Mouse (Mus musculus): Measurements from ENCODE around the gene Rad51b.
"Not testable (repeated sequence)": the region's sequence is repeated elsewhere in the genome, so short reads cannot be mapped to it uniquely, and the experiment has no call there.

Gene Rad51b

GRCm38 (mm10) chr12:79297121-79297576 is at the start of gene Rad51b:
Gene Rad51b, plus strand, starts transcription at chr12:79297282.
- peak; percentile 57 to 60 for DNase-seq (ENCODE audit: low spot score in 2 of 2)

- no peak for DNase-seq (ENCODE audit: low spot score in 2 of 2)
These were observed 49.0 kb upstream of the Rad51b start for GRCm38 (mm10) chr12:79248110-79248509.

- DNase-seq (ENCODE audit: low spot score in 2 of 2): no peak
These were observed 43.6 kb upstream of the Rad51b start for GRCm38 (mm10) chr12:79253294-79254053.

- no peak for DNase-seq (ENCODE audit: low spot score in 2 of 2)
These were observed 42.1 kb upstream of the Rad51b start for GRCm38 (mm10) chr12:79254975-79255374.

- DNase-seq (ENCODE audit: low spot score in 2 of 2): no peak
These were observed 36.9 kb upstream of the Rad51b start for GRCm38 (mm10) chr12:79260154-79260553.

- no peak for DNase-seq (ENCODE audit: low spot score in 2 of 2)
These were observed 36.0 kb upstream of the Rad51b start for GRCm38 (mm10) chr12:79261035-79261434.

- no peak for DNase-seq (ENCODE audit: low spot score in 2 of 2)
These were observed 24.5 kb upstream of the Rad51b start for GRCm38 (mm10) chr12:79272604-79273003.

GRCm38 (mm10) chr12:79279513-79280115 is 17.5 kb upstream of the Rad51b start:
- DNase-seq (ENCODE audit: low spot score in 2 of 2): no peak

GRCm38 (mm10) chr12:79282595-79282994 is 14.5 kb upstream of the Rad51b start:
- DNase-seq (ENCODE audit: low spot score in 2 of 2): no peak

- DNase-seq (ENCODE audit: low spot score in 2 of 2): no peak
These were observed 4.2 kb upstream of the Rad51b start for GRCm38 (mm10) chr12:79292874-79293273.

- peak; percentile 92 for DNase-seq (ENCODE audit: low spot score in 2 of 2)
These were observed 811 bp upstream of the Rad51b start, which contains the start of gene Zfyve26 for GRCm38 (mm10) chr12:79296126-79296816. Gene Zfyve26, minus strand, starts transcription at chr12:79296304.

GRCm38 (mm10) chr12:79297884-79298636 is 978 bp downstream of the Rad51b start:
- DNase-seq (ENCODE audit: low spot score in 2 of 2): no peak

GRCm38 (mm10) chr12:79301802-79302201 is 4.7 kb downstream of the Rad51b start:
- no peak for DNase-seq (ENCODE audit: low spot score in 2 of 2)

GRCm38 (mm10) chr12:79305131-79305530 is 8.0 kb downstream of the Rad51b start:
- no peak for DNase-seq (ENCODE audit: low spot score in 2 of 2)

GRCm38 (mm10) chr12:79306013-79306412 is 8.9 kb downstream of the Rad51b start:
- no peak for DNase-seq (ENCODE audit: low spot score in 2 of 2)

GRCm38 (mm10) chr12:79313721-79314120 is 16.6 kb downstream of the Rad51b start:
- DNase-seq (ENCODE audit: low spot score in 2 of 2): no peak

GRCm38 (mm10) chr12:79317339-79317738 is 20.3 kb downstream of the Rad51b start:
- DNase-seq (ENCODE audit: low spot score in 2 of 2): no peak

GRCm38 (mm10) chr12:79320895-79321294 is 23.8 kb downstream of the Rad51b start:
- no peak for DNase-seq (ENCODE audit: low spot score in 2 of 2)

GRCm38 (mm10) chr12:79322539-79322938 is 25.5 kb downstream of the Rad51b start:
- not testable (repeated sequence) for DNase-seq (ENCODE audit: low spot score in 2 of 2)

GRCm38 (mm10) chr12:79326236-79326635 is 29.2 kb downstream of the Rad51b start:
- DNase-seq (ENCODE audit: low spot score in 2 of 2): no peak

GRCm38 (mm10) chr12:79326745-79327144 is 29.7 kb downstream of the Rad51b start:
- no peak for DNase-seq (ENCODE audit: low spot score in 2 of 2)

GRCm38 (mm10) chr12:79327868-79328267 is 30.8 kb downstream of the Rad51b start:
- no peak for DNase-seq (ENCODE audit: low spot score in 2 of 2)

All from frontal cortex, postnatal 10 days (tissue).